In genomic region chr19:46869526-46869925, GRCm38 (mm10) we compare ENCODE assay signal across 8 mouse cellular contexts.
DNase-seq lines count a peak whose midpoint lies in the region; ATAC-seq and TF ChIP-seq lines count a peak whose summit lies in the region.

No protein-coding gene starts in this region.

- TF ChIP-seq CTCF in E14TG2a.4 (conservative IDR thresholded peaks at IDR 0.05; ENCODE audit: low read length), result peak; percentile 58
- peak; percentile 96 for TF ChIP-seq CTCF in liver, postnatal 0 days (IDR thresholded peaks at IDR 0.05; ENCODE audit: low read depth)

- H3K4me2 ChIP-seq in forebrain, embryonic 12.5 days, result no peak overlapping the region
- H3K4me2 ChIP-seq in liver, postnatal 0 days (ENCODE audit: low read depth, low read length), result peak overlapping the region; percentile 46; the same call in 1 of the 2 replicates

- TF ChIP-seq EP300 in liver, postnatal 0 days (IDR thresholded peaks at IDR 0.05; ENCODE audit: low read depth), result no peak

- H3K27ac ChIP-seq in forebrain, embryonic 12.5 days, result no peak overlapping the region
- no peak overlapping the region for H3K27ac ChIP-seq in liver, postnatal 0 days (ENCODE audit: low read depth)

- H3K4me1 ChIP-seq in E14TG2a.4 (replicated peaks; ENCODE audit: low read depth, low read length), result peaks cover 27% of the 10 kb centered on the region
- 0 out of 2 replicates have a peak, but pooled peaks cover 2% of the 10 kb centered on the region for H3K4me1 ChIP-seq in forebrain, embryonic 12.5 days
- peaks cover 14% of the 10 kb centered on the region for H3K4me1 ChIP-seq in liver, postnatal 0 days (ENCODE audit: insufficient read depth)

- no peak overlapping the region for H3K4me3 ChIP-seq in E14TG2a.4 (replicated peaks; ENCODE audit: low read length)
- no peak overlapping the region for H3K4me3 ChIP-seq in forebrain, embryonic 12.5 days (replicated peaks)
- H3K4me3 ChIP-seq in liver, postnatal 0 days (ENCODE audit: low read depth, low read length), result no peak overlapping the region

- peak; percentile 86 for DNase-seq in c-Kit-positive CD71-negative TER-119-negative erythroid progenitor cells, embryonic 14.5 days (ENCODE audit: low read depth)
- peak; percentile 86 to 89 for DNase-seq in heart, postnatal 10 days
- peak; percentile 80 to 91 for DNase-seq in kidney, postnatal 36 days
- DNase-seq in liver, postnatal 0 days, result peak; percentile 89
- DNase-seq in testis, postnatal 10 days (ENCODE audit: low spot score), result peak; percentile 85

- no peaks in the 10 kb centered on the region for H3K9me3 ChIP-seq in E14TG2a.4 (ENCODE audit: low read length)
- H3K9me3 ChIP-seq in forebrain, embryonic 12.5 days, result no peaks in the 10 kb centered on the region
- H3K9me3 ChIP-seq in liver, postnatal 0 days (ENCODE audit: low read length), result no peaks in the 10 kb centered on the region

- H3K27me3 ChIP-seq in E14TG2a.4 (ENCODE audit: insufficient read depth, low read length), result no peaks in the 10 kb centered on the region
- peaks cover 3% of the 10 kb centered on the region; the same call in 1 of the 2 replicates for H3K27me3 ChIP-seq in forebrain, embryonic 12.5 days
- H3K27me3 ChIP-seq in liver, postnatal 0 days (ENCODE audit: insufficient read depth, low read length), result no peaks in the 10 kb centered on the region

- 12% methylated on average over 6 of the region's 6 CpGs for WGBS in forebrain, embryonic 12.5 days
- WGBS in liver, postnatal 0 days (ENCODE audit: insufficient replicate concordance), result 13% methylated on average over 6 of the region's 6 CpGs

- ATAC-seq in forebrain, embryonic 12.5 days (ENCODE audit: low FRiP score), result peak; percentile 68; the same call in 1 of the 2 replicates
- ATAC-seq in liver, postnatal 0 days, result peak; percentile 82
- ATAC-seq in neutrophil, adult 5-6 weeks (ENCODE audit: extremely low read depth, insufficient number of reproducible peaks, low FRiP score, poor library complexity, severe bottlenecking), result peak; percentile 87

- intact Hi-C loops in heart, postnatal 10 days (cut with DNase I), result loop anchor here (1.0 to 5.0 kb wide), 3 partner anchors 109 to 282 kb away; no protein-coding TSS in a partner anchor

- no peak overlapping the region for H3K9ac ChIP-seq in forebrain, embryonic 12.5 days
- no peak overlapping the region for H3K9ac ChIP-seq in liver, postnatal 0 days (replicated peaks)

- peaks cover 88% of the 10 kb centered on the region for H3K36me3 ChIP-seq in E14TG2a.4 (ENCODE audit: insufficient read depth, low read length)
- H3K36me3 ChIP-seq in forebrain, embryonic 12.5 days (replicated peaks), result no peaks in the 10 kb centered on the region
- H3K36me3 ChIP-seq in liver, postnatal 0 days (replicated peaks; ENCODE audit: insufficient read depth, low read length), result 0 out of 2 replicates have a peak, but pooled peaks cover 3% of the 10 kb centered on the region
